Mouse (Mus musculus) CH12.LX (cell line): ENCODE results near the gene Tpk1.

Source experiments
- BHLHE40 ChIP-seq: IDR thresholded peaks from 2 replicates; pipeline ENCODE4 v1.6.1; 2011; ENCODE audit warnings: mild to moderate bottlenecking, low read depth, low read length, improper control_type of control experiment
- CTCF ChIP-seq, 2 experiments: IDR thresholded peaks in 1 of 2; conservative IDR thresholded peaks in 1 of 2; 2 replicates each; pipeline ENCODE4 v1.5.1; 2011 to 2012; ENCODE audit warnings: low read depth in 2 of 2, low read length in 2 of 2, improper control_type of control experiment in 1 of 2, inconsistent platforms in 1 of 2, mild to moderate bottlenecking in 1 of 2, moderate library complexity in 1 of 2
- EP300 ChIP-seq: IDR thresholded peaks from 2 replicates; pipeline ENCODE4 v1.6.1; 2011; ENCODE audit warnings: low read length, improper control_type of control experiment
- MXI1 ChIP-seq: IDR thresholded peaks from 2 replicates; pipeline ENCODE4 v1.6.1; 2011; ENCODE audit warnings: mild to moderate bottlenecking, low read depth, low read length, improper control_type of control experiment
- PAX5 ChIP-seq: IDR thresholded peaks from 2 replicates; pipeline ENCODE4 v1.6.1; 2012; ENCODE audit warnings: low read length, inconsistent platforms, mixed read lengths
- POLR2A ChIP-seq: IDR thresholded peaks from 2 replicates; pipeline ENCODE4 v1.6.1; 2011; ENCODE audit warnings: low read depth, mild to moderate bottlenecking, improper control_type of control experiment, low read length
- USF1 ChIP-seq: IDR thresholded peaks from 2 replicates; pipeline ENCODE4 v1.6.1; 2014; ENCODE audit warnings: low read depth, mild to moderate bottlenecking, inconsistent platforms, low read length, improper control_type of control experiment
- ZMIZ1 ChIP-seq: IDR thresholded peaks from 2 replicates; pipeline ENCODE4 v1.6.1; 2012; ENCODE audit warnings: low read depth, mild to moderate bottlenecking, inconsistent platforms, low read length, improper control_type of control experiment

GRCm38 (mm10) chr6:43459082-43459481, 207.0 kb downstream of the Tpk1 start:
- TF ChIP-seq CTCF (conservative IDR thresholded peaks at IDR 0.05 in 1 of 2, IDR thresholded peaks at IDR 0.05 in 1 of 2; ENCODE audit: low read depth in 2 of 2, low read length in 2 of 2) (no peak), BHLHE40 (no peak), MXI1 (no peak), PAX5 (no peak), POLR2A (no peak), ZMIZ1 (no peak), USF1 (no peak), EP300 (no peak)
